Mouse (Mus musculus): ENCODE results near the gene Akr1c18. TPM values are rescaled to one million over a fixed set of nuclear protein-coding genes. Genes with fewer than 3 reads are reported as not detected.

Gene Akr1c18
- polyA plus RNA-seq (2014; fragmentation: Illumina TruSeq; extraction: RNeasy Lipid Tissue Mini Kit (QIAGEN cat#74804); ENCODE audit: low read depth, low replicate concordance): not detected

GRCm38 (mm10) chr13:4150518-4150917, at the start of gene Akr1c18:
TSS of gene Akr1c18 (minus strand) at chr13:4150654.

GRCm38 (mm10) chr13:4190904-4191303, 40.5 kb upstream of the Akr1c18 start, which contains the start of gene Akr1c13:
TSS of gene Akr1c13 (plus strand) at chr13:4191150.

Other genes starting within 250 kb of the Akr1c18 start
- gene Net1, start 232.4 kb downstream of the Akr1c18 start, polyA plus RNA-seq (2014; fragmentation: Illumina TruSeq; extraction: RNeasy Lipid Tissue Mini Kit (QIAGEN cat#74804); ENCODE audit: low read depth, low replicate concordance): 10.7 TPM
- not detected for gene Tubal3, start 232.4 kb downstream of the Akr1c18 start, polyA plus RNA-seq (2014; fragmentation: Illumina TruSeq; extraction: RNeasy Lipid Tissue Mini Kit (QIAGEN cat#74804); ENCODE audit: low read depth, low replicate concordance)
- gene Ucn3, start 205.3 kb downstream of the Akr1c18 start, polyA plus RNA-seq (2014; fragmentation: Illumina TruSeq; extraction: RNeasy Lipid Tissue Mini Kit (QIAGEN cat#74804); ENCODE audit: low read depth, low replicate concordance): not detected
- 8.9 TPM for gene Akr1c14, start 101.6 kb downstream of the Akr1c18 start, polyA plus RNA-seq (2014; fragmentation: Illumina TruSeq; extraction: RNeasy Lipid Tissue Mini Kit (QIAGEN cat#74804); ENCODE audit: low read depth, low replicate concordance)
- gene Akr1c13, start 40.5 kb upstream of the Akr1c18 start, polyA plus RNA-seq (2014; fragmentation: Illumina TruSeq; extraction: RNeasy Lipid Tissue Mini Kit (QIAGEN cat#74804); ENCODE audit: low read depth, low replicate concordance): 2.1 TPM
- gene Akr1c19, start 78.0 kb upstream of the Akr1c18 start, polyA plus RNA-seq (2014; fragmentation: Illumina TruSeq; extraction: RNeasy Lipid Tissue Mini Kit (QIAGEN cat#74804); ENCODE audit: low read depth, low replicate concordance): 5.0 TPM
- gene Akr1c12, start 128.8 kb upstream of the Akr1c18 start, polyA plus RNA-seq (2014; fragmentation: Illumina TruSeq; extraction: RNeasy Lipid Tissue Mini Kit (QIAGEN cat#74804); ENCODE audit: low read depth, low replicate concordance): 0.68 TPM

Measured in heart, adult 10 weeks (tissue).